Mouse (Mus musculus): ENCODE measurements at regions not wholly inside any gene's neighbourhood (a gene's known extent, or its start where the extent isn't known, plus 50 kb on each side); places are given as distances from the start of the nearest gene placed in this dataset.

DNA sequence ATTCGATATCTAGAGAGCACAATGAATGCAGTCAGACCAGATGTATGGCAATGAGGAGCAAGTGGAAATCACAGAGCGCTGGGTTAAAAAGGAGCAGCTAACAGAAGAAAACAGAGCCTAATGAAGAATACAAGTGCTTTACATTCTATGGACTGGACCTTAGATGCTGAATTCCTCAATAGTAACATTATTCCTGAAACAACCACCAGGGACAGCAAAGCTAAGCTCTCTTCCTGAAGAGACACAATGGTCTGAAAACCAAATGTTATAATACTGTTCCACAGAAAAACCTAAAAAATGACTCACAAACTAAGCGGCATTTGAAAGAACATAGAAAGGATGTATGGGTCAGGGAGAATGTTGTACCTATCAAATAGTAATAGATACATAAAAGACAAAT lies 430.1 kb downstream of the Mdfic start:
- Histone ChIP-seq H3K27me3 (ENCODE audit: control insufficient read depth, insufficient read depth, low read length) (no peaks in the 10 kb centered on the region), H3K9me3 (ENCODE audit: control insufficient read depth, low read length) (no peaks in the 10 kb centered on the region), H3K9ac (ENCODE audit: low read depth, low read length) (no peak overlapping the region), H3K4me1 (replicated peaks; ENCODE audit: control insufficient read depth, insufficient read depth, low read length) (no peaks in the 10 kb centered on the region), H3K4me2 (replicated peaks; ENCODE audit: low read depth, low read length) (no peak overlapping the region), H3K36me3 (ENCODE audit: control insufficient read depth, insufficient read depth, low read length) (no peaks in the 10 kb centered on the region), H3K4me3 (ENCODE audit: low read depth, low read length) (no peak overlapping the region), H3K27ac (ENCODE audit: low read depth, low read length) (no peak overlapping the region)
- WGBS: 88% methylated on average over 3 of the region's 3 CpGs
- no peak for DNase-seq (ENCODE audit: low spot score)
- ATAC-seq (ENCODE audit: low FRiP score): no peak

DNA sequence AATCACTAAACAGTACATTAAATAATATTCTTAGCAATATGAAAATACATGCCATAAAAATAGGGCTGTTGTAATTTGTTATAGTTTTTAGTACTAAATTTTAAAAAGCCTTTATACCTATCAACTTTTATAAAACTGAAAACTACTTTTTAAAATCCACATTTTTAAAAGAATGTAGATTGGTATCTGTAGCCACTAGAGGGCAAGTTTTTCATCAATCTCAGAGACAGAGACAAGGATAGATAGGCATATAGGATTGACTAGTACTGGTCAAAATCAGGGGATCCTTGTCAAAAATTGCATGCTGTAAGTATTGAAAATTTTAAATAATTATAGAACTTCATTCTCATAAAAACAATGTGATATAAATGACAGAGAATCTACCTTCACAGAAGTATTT lies 431.0 kb downstream of the Mdfic start:
- no peak for ATAC-seq (ENCODE audit: low FRiP score)

DNA sequence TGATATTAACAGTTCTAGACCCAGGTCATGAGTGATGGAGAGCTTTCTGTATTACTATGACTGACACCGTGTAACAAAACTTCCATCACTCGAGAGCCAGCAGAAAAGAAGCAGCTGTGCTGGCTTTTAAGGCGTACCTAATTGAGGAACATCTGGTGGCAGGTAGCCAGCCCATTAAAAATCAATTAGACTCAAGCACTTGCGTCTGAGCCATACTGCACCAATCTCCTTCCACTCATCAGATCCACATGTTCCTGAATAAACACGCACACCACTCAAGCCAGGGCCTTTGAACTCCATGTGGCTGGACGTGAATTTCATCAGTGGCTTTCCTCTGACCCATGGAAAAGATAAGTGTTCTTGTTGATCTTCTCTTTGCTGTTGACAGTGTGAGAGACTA lies 432.2 kb downstream of the Mdfic start:
- ATAC-seq (ENCODE audit: low FRiP score) (no peak), DNase-seq (ENCODE audit: low spot score) (peak; percentile 19)
- 59% methylated on average over 6 of the region's 6 CpGs for WGBS

More for the DNA sequence above, 431.0 kb downstream of the Mdfic start:
- H3K27me3 ChIP-seq (ENCODE audit: control insufficient read depth, insufficient read depth, low read length): no peaks in the 10 kb centered on the region
- H3K4me3 ChIP-seq (ENCODE audit: low read depth, low read length): no peak overlapping the region
- DNase-seq (ENCODE audit: low spot score): no peak
- H3K36me3 ChIP-seq (ENCODE audit: control insufficient read depth, insufficient read depth, low read length): no peaks in the 10 kb centered on the region
- no peak overlapping the region for H3K9ac ChIP-seq (ENCODE audit: low read depth, low read length)
- H3K4me1 ChIP-seq (replicated peaks; ENCODE audit: control insufficient read depth, insufficient read depth, low read length): no peaks in the 10 kb centered on the region
- H3K27ac ChIP-seq (ENCODE audit: low read depth, low read length): no peak overlapping the region
- H3K9me3 ChIP-seq (ENCODE audit: control insufficient read depth, low read length): no peaks in the 10 kb centered on the region
- no peak overlapping the region for H3K4me2 ChIP-seq (replicated peaks; ENCODE audit: low read depth, low read length)

DNA sequence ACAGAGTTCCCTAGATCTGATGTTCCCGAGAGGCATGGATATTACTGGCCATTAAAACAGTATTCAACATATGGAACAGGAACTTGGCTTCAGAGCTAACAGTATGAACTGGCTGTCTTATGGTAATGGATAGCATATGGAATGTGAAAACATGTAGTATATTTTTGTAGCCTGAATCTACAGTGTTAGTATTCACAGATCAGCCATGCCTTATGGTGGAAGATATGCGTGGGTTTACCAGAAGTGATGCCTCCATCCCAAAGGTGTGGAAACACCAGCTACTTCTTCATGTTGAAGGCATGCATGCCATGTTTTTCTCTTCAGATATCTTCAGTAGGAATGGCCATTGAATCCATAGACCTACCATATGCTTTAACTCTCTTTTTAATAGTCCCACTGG lies 444.6 kb downstream of the Mdfic start:
- no peak overlapping the region for H3K4me3 ChIP-seq (ENCODE audit: low read depth, low read length)

More for the DNA sequence above, 432.2 kb downstream of the Mdfic start:
- Histone ChIP-seq H3K9ac (ENCODE audit: low read depth, low read length) (no peak overlapping the region), H3K4me1 (replicated peaks; ENCODE audit: control insufficient read depth, insufficient read depth, low read length) (no peaks in the 10 kb centered on the region), H3K4me2 (replicated peaks; ENCODE audit: low read depth, low read length) (no peak overlapping the region), H3K9me3 (ENCODE audit: control insufficient read depth, low read length) (no peaks in the 10 kb centered on the region), H3K27me3 (ENCODE audit: control insufficient read depth, insufficient read depth, low read length) (no peaks in the 10 kb centered on the region), H3K27ac (ENCODE audit: low read depth, low read length) (no peak overlapping the region), H3K36me3 (ENCODE audit: control insufficient read depth, insufficient read depth, low read length) (no peaks in the 10 kb centered on the region), H3K4me3 (ENCODE audit: low read depth, low read length) (no peak overlapping the region)

DNA sequence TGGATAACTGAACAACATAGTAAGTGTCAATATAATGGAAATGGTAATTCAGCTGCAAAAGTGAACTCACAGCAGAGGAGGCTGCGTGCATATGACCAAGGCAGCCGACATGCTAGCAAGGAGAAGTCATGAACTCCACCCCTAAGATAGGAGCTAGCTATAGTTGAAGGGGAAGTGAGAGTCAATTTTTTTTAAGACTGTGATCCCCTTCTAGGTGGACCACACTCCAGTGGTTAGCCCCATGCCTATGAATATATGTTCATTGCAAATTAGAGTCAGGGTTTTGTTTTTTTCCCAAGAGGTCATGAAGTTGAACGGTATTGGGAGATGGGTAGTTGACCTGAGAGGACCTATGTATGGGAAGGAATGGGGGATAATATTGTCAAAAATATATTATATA lies 451.4 kb downstream of the Mdfic start:
- no peaks in the 10 kb centered on the region for H3K27me3 ChIP-seq (ENCODE audit: control insufficient read depth, insufficient read depth, low read length)
- H3K4me2 ChIP-seq (replicated peaks; ENCODE audit: low read depth, low read length): no peak overlapping the region
- H3K9me3 ChIP-seq (ENCODE audit: control insufficient read depth, low read length): no peaks in the 10 kb centered on the region
- ATAC-seq (ENCODE audit: low FRiP score): no peak
- no peaks in the 10 kb centered on the region for H3K36me3 ChIP-seq (ENCODE audit: control insufficient read depth, insufficient read depth, low read length)
- no peaks in the 10 kb centered on the region for H3K4me1 ChIP-seq (replicated peaks; ENCODE audit: control insufficient read depth, insufficient read depth, low read length)
- no peak overlapping the region for H3K27ac ChIP-seq (ENCODE audit: low read depth, low read length)
- no peak overlapping the region for H3K4me3 ChIP-seq (ENCODE audit: low read depth, low read length)
- DNase-seq (ENCODE audit: low spot score): no peak
- no peak overlapping the region for H3K9ac ChIP-seq (ENCODE audit: low read depth, low read length)
- whole genome bisulfite sequencing: 89% methylated on average over 3 of the region's 3 CpGs

More for the DNA sequence above, 444.6 kb downstream of the Mdfic start:
- no peak for ATAC-seq (ENCODE audit: low FRiP score)
- Histone ChIP-seq H3K9me3 (ENCODE audit: control insufficient read depth, low read length) (no peaks in the 10 kb centered on the region), H3K27ac (ENCODE audit: low read depth, low read length) (no peak overlapping the region), H3K4me1 (replicated peaks; ENCODE audit: control insufficient read depth, insufficient read depth, low read length) (no peaks in the 10 kb centered on the region), H3K36me3 (ENCODE audit: control insufficient read depth, insufficient read depth, low read length) (no peaks in the 10 kb centered on the region), H3K4me2 (replicated peaks; ENCODE audit: low read depth, low read length) (no peak overlapping the region), H3K9ac (ENCODE audit: low read depth, low read length) (no peak overlapping the region), H3K27me3 (ENCODE audit: control insufficient read depth, insufficient read depth, low read length) (no peaks in the 10 kb centered on the region)
- WGBS: 96% methylated on average over 2 of the region's 2 CpGs
- no peak for DNase-seq (ENCODE audit: low spot score)

DNA sequence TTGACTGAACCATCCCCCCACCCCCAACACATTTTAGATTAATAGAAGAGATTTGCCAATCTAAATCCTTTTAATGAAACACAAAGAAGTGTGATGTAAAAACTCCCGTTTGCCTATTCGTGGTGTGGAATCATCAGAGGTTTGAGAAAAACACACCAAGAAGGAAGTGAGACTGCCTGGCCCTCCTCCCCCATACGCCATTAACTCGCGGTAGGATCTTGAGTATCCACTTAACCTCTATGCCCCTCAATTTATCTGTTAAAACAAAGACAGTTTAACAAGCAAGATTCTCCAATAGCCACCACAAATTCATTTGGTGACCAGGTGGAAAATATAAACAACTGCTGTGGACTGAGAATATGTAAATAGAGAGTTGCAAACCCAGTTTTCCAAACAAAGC lies 456.9 kb downstream of the Mdfic start:
- ATAC-seq (ENCODE audit: low FRiP score) (no peak), DNase-seq (ENCODE audit: low spot score) (no peak)
- Histone ChIP-seq H3K9me3 (ENCODE audit: control insufficient read depth, low read length) (no peaks in the 10 kb centered on the region), H3K9ac (ENCODE audit: low read depth, low read length) (no peak overlapping the region), H3K27me3 (ENCODE audit: control insufficient read depth, insufficient read depth, low read length) (no peaks in the 10 kb centered on the region), H3K4me3 (ENCODE audit: low read depth, low read length) (no peak overlapping the region), H3K4me2 (replicated peaks; ENCODE audit: low read depth, low read length) (no peak overlapping the region), H3K27ac (ENCODE audit: low read depth, low read length) (no peak overlapping the region), H3K36me3 (ENCODE audit: control insufficient read depth, insufficient read depth, low read length) (no peaks in the 10 kb centered on the region), H3K4me1 (replicated peaks; ENCODE audit: control insufficient read depth, insufficient read depth, low read length) (no peaks in the 10 kb centered on the region)
- 66% methylated on average over 5 of the region's 5 CpGs for WGBS

DNA sequence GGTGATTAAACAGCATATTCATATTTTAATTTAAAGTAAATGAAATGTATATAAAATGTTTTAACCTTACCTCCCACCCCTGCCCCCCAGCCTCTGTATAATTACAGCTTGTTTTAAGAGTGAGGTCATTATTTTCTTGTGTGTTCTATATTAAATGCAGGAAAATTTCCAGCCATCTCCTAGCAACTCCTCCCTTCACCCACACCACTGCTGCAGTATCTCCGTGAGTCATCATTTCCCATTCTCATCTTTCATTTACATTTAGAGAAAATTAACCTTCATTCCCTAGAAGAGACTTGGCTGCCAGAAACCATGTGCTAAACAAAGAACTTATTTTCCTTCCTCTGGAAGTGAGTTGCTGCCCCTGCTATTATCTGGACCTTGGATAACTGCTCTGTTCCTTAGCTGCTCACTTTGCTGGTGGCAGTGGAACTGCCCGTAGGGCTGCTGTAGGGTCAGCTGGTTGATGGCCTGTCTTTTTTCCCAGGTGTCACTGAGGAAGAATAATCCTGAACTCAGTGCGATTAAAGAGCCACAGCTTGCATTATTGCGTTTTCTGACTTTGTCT lies 467.6 kb downstream of the Mdfic start:
- no peak overlapping the region for H3K9ac ChIP-seq (ENCODE audit: low read depth, low read length)
- no peaks in the 10 kb centered on the region for H3K27me3 ChIP-seq (ENCODE audit: control insufficient read depth, insufficient read depth, low read length)
- DNase-seq (ENCODE audit: low spot score) (no peak), ATAC-seq (ENCODE audit: low FRiP score) (no peak)
- H3K4me1 ChIP-seq (replicated peaks; ENCODE audit: control insufficient read depth, insufficient read depth, low read length): no peaks in the 10 kb centered on the region
- H3K4me3 ChIP-seq (ENCODE audit: low read depth, low read length): no peak overlapping the region
- no peak overlapping the region for H3K27ac ChIP-seq (ENCODE audit: low read depth, low read length)
- no peaks in the 10 kb centered on the region for H3K36me3 ChIP-seq (ENCODE audit: control insufficient read depth, insufficient read depth, low read length)
- H3K4me2 ChIP-seq (replicated peaks; ENCODE audit: low read depth, low read length): no peak overlapping the region
- WGBS: 61% methylated on average over 4 of the region's 4 CpGs
- no peaks in the 10 kb centered on the region for H3K9me3 ChIP-seq (ENCODE audit: control insufficient read depth, low read length)

DNA sequence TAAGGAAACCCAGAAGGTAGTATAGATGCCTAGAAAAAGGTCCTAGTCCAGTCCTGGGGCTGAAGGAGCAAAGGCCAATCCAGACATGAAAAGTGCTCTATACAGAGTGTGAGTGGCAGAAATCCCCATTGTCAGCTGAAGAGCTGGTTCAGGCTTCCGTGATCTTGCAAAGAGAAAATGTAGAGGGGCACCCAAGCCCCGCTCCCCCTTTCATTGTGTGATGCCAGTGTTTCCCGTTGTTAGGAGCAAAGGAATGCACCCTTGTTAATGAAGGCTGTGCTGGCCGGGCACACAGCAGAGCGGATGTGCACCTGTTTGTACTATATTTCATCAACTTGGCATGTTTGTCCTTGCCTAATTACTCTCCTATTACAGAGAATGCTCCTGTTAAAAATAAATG lies 492.5 kb downstream of the Mdfic start:
- WGBS: 23% methylated on average over 5 of the region's 5 CpGs
- no peaks in the 10 kb centered on the region for H3K4me1 ChIP-seq (replicated peaks; ENCODE audit: control insufficient read depth, insufficient read depth, low read length)
- H3K4me2 ChIP-seq (replicated peaks; ENCODE audit: low read depth, low read length): no peak overlapping the region
- no peak overlapping the region for H3K27ac ChIP-seq (ENCODE audit: low read depth, low read length)
- H3K36me3 ChIP-seq (ENCODE audit: control insufficient read depth, insufficient read depth, low read length): no peaks in the 10 kb centered on the region
- ATAC-seq (ENCODE audit: low FRiP score): peak; percentile 92
- H3K9me3 ChIP-seq (ENCODE audit: control insufficient read depth, low read length): no peaks in the 10 kb centered on the region
- peak; percentile 54 for DNase-seq (ENCODE audit: low spot score)
- H3K4me3 ChIP-seq (ENCODE audit: low read depth, low read length): no peak overlapping the region
- no peaks in the 10 kb centered on the region for H3K27me3 ChIP-seq (ENCODE audit: control insufficient read depth, insufficient read depth, low read length)
- H3K9ac ChIP-seq (ENCODE audit: low read depth, low read length): no peak overlapping the region

DNA sequence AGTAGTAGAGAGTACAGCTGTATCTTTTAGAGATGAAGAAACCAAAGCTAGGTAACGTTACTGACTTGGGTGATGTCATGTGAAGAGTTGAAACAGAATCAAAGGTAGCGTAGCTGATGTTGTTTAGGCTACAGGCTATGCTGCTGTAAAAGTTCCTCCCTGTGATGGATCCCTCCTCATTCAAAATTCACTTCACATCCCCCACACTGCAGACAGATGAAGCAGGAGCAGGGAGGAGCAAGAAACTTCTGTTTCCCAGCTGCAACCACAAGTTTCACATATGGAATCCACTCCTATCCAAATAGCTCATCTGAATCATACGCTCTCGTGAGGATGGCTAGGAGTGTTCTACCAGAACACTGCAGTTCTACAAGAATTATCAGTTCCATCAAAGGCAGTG lies 493.2 kb downstream of the Mdfic start:
- WGBS: 54% methylated on average over 4 of the region's 4 CpGs
- no peak overlapping the region for H3K27ac ChIP-seq (ENCODE audit: low read depth, low read length)
- H3K9ac ChIP-seq (ENCODE audit: low read depth, low read length): no peak overlapping the region
- H3K4me3 ChIP-seq (ENCODE audit: low read depth, low read length): no peak overlapping the region
- peak; percentile 7 for DNase-seq (ENCODE audit: low spot score)
- no peaks in the 10 kb centered on the region for H3K36me3 ChIP-seq (ENCODE audit: control insufficient read depth, insufficient read depth, low read length)
- no peaks in the 10 kb centered on the region for H3K27me3 ChIP-seq (ENCODE audit: control insufficient read depth, insufficient read depth, low read length)
- no peak overlapping the region for H3K4me2 ChIP-seq (replicated peaks; ENCODE audit: low read depth, low read length)
- peak; percentile 78 for ATAC-seq (ENCODE audit: low FRiP score)
- no peaks in the 10 kb centered on the region for H3K4me1 ChIP-seq (replicated peaks; ENCODE audit: control insufficient read depth, insufficient read depth, low read length)
- H3K9me3 ChIP-seq (ENCODE audit: control insufficient read depth, low read length): no peaks in the 10 kb centered on the region
